Mouse (Mus musculus) spleen, adult 2 months (tissue): ENCODE data around the gene Slc35e2. TPM values are rescaled to one million over a fixed set of nuclear protein-coding genes. Genes with fewer than 3 reads are reported as not detected.

ENCODE experiments used
- DNase-seq, 2 experiments: peaks; one replicate each; pipeline versions ENCODE4 v3.0.0 to v3.0.0-alpha.2; 2012 to 2021; ENCODE audit warnings: low spot score in 2 of 2, low read depth in 1 of 2
- H3K27ac ChIP-seq: fragments of 200-500 bp; 2 replicates; pipeline ENCODE4 v1.5.1; 2012; ENCODE audit warnings: low read length, inconsistent platforms; ENCODE audit not compliant: insufficient read depth
- H3K27me3 ChIP-seq: fragments of 200-500 bp; 2 replicates; pipeline ENCODE4 v1.6.1; 2012; ENCODE audit warnings: mild to moderate bottlenecking, moderate library complexity, low read length, inconsistent platforms; ENCODE audit not compliant: control insufficient read depth, insufficient read depth
- H3K36me3 ChIP-seq: fragments of 200-500 bp; 2 replicates; pipeline ENCODE4 v1.6.1; 2012; ENCODE audit warnings: mild to moderate bottlenecking, low read length, inconsistent platforms; ENCODE audit not compliant: control insufficient read depth, insufficient read depth
- H3K4me1 ChIP-seq: fragments of 200-500 bp; 2 replicates; pipeline ENCODE4 v1.6.1; 2011; ENCODE audit warnings: inconsistent platforms; ENCODE audit not compliant: control insufficient read depth, insufficient read depth, insufficient read length
- H3K4me3 ChIP-seq: fragments of 200-500 bp; 2 replicates; pipeline ENCODE4 v1.5.1; 2011; ENCODE audit warnings: mild to moderate bottlenecking, inconsistent platforms; ENCODE audit not compliant: insufficient read depth, insufficient read length; ENCODE audit errors: extremely low read depth
- CTCF ChIP-seq: fragments of 200-500 bp; IDR thresholded peaks from 2 replicates; pipeline ENCODE4 v1.5.1; 2011; ENCODE audit warnings: mild to moderate bottlenecking, inconsistent platforms; ENCODE audit not compliant: insufficient read depth, insufficient read length, insufficient replicate concordance; ENCODE audit errors: extremely low read depth
- POLR2A ChIP-seq: fragments of 200-500 bp; IDR thresholded peaks from 2 replicates; pipeline ENCODE4 v1.6.1; 2011; ENCODE audit warnings: low read depth, low read length, inconsistent platforms
- WGBS: fragments of 180-500 bp; shearing (Covaris S2); methylation state at CpG from one replicate; pipeline ENCODE4 v1.1.7; 2018; 5-methylcytosine and 5-hydroxymethylcytosine counted together
- polyA plus RNA-seq: library from polyadenylated mRNA; depleted of rRNA; stranded (reverse); fragments of >200 nt; gene quantifications from 2 replicates; pipeline ENCODE4 v1.2.3, GENCODE M21; 2012; rRNA removed

The Slc35e2 gene
- 6.2 and 7.1 TPM in 2 replicates for polyA plus RNA-seq

DNA sequence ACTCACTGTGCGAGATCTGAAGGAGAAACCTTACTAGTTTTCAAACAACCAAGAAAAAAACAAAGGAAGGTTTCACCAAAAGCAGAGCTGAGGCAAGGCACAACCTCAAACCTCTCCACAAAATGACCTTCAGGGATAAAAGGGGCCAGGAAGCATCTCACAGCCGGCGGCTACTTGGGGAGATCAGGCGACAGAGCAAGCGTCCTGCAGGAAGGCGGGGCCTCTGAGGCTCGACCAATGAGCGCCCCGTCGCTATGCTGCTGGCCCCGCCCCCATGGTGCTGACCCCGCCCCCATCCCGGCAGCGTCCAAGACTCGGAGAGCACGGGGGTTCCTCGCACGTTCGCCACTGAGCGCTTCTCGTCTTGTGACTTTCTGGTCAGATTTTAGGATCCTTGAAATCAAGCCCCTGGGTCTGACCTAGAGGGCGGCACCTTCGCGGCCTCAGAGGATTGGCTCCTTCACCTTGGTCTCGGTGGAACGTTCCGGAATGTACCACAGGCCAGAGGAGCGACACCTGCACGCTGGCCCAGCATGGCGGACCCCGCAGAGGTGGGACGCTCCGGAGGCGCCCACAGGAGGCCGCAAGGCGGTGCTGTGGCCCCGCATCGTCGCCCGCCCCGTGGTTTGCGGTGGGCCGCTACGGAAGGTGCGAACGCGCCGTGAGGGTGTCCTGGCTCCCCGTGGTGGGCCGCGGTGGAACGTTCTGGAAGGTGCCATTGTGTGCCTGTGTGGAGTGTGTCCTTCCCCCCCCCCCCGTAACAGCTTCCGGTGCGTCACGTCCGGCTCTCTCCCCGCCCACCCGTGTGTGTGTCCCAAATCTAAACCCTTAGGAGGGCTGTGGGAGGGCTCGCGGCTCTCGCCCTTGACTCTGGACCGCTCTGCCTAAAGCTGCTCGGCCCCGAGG is at the start of gene Slc35e2:
Slc35e2 (plus strand) TSS at position 326 of the 906 bp plus-strand sequence.
- Histone ChIP-seq H3K36me3 (no peaks in the 10 kb centered on the region), H3K4me3 (peak within 1 kb of the TSS; percentile 82), H3K27me3 (no peaks in the 10 kb centered on the region), H3K4me1 (no peaks in the 10 kb centered on the region), H3K27ac (peak within 1 kb of the TSS; percentile 99)
- peak; percentile 83 to 89 for DNase-seq
- TF ChIP-seq CTCF: no peak
- peak; percentile 43; the same call in 1 of the 2 replicates for TF ChIP-seq POLR2A
- WGBS: 0% methylated on average over 65 of the region's 65 CpGs

- Histone ChIP-seq H3K27ac (no peak overlapping the region), H3K27me3 (no peaks in the 10 kb centered on the region), H3K36me3 (peaks cover 27% of the 10 kb centered on the region), H3K4me3 (no peak overlapping the region), H3K4me1 (peaks cover 3% of the 10 kb centered on the region; the same call in 1 of the 2 replicates)
- no peak for DNase-seq
- WGBS: 89% methylated on average over 6 of the region's 6 CpGs
- TF ChIP-seq CTCF (no peak), POLR2A (no peak)
Measured at GRCm38 (mm10) chr4:155552917-155553532, 48.2 kb upstream of the Slc35e2 start.

- H3K27ac ChIP-seq: no peak overlapping the region
- H3K36me3 ChIP-seq: peaks cover 32% of the 10 kb centered on the region
- no peak for DNase-seq
- H3K4me1 ChIP-seq: peaks cover 10% of the 10 kb centered on the region; the same call in 1 of the 2 replicates
- H3K27me3 ChIP-seq: no peaks in the 10 kb centered on the region
- WGBS: 80% methylated on average over 4 of the region's 4 CpGs
- TF ChIP-seq CTCF: no peak
- TF ChIP-seq POLR2A: no peak
- no peak overlapping the region for H3K4me3 ChIP-seq
Measured at GRCm38 (mm10) chr4:155554880-155555279, 46.3 kb upstream of the Slc35e2 start.

- 80% methylated on average over 1 of the region's 1 CpGs for WGBS
- Histone ChIP-seq H3K27ac (no peak overlapping the region), H3K4me3 (no peak overlapping the region), H3K27me3 (no peaks in the 10 kb centered on the region), H3K36me3 (peaks cover 33% of the 10 kb centered on the region), H3K4me1 (peaks cover 10% of the 10 kb centered on the region; the same call in 1 of the 2 replicates)
- TF ChIP-seq POLR2A (no peak), CTCF (no peak)
- DNase-seq: no peak
Measured at GRCm38 (mm10) chr4:155555464-155555863, 45.8 kb upstream of the Slc35e2 start.

- Histone ChIP-seq H3K36me3 (peaks cover 20% of the 10 kb centered on the region), H3K27ac (peak overlapping the region; percentile 72), H3K4me1 (peaks cover 28% of the 10 kb centered on the region), H3K4me3 (no peak overlapping the region), H3K27me3 (no peaks in the 10 kb centered on the region)
- DNase-seq: peak in 1 of 2 experiments; percentile 25
- TF ChIP-seq CTCF (no peak), POLR2A (no peak)
- WGBS: 7% methylated on average over 6 of the region's 6 CpGs
Measured at GRCm38 (mm10) chr4:155559454-155559853, 41.8 kb upstream of the Slc35e2 start.

- H3K36me3 ChIP-seq: peaks cover 10% of the 10 kb centered on the region
- peak overlapping the region; percentile 93 for H3K27ac ChIP-seq
- no peak for TF ChIP-seq CTCF
- no peak for TF ChIP-seq POLR2A
- no peaks in the 10 kb centered on the region for H3K27me3 ChIP-seq
- no peak overlapping the region for H3K4me3 ChIP-seq
- no peak for DNase-seq
- H3K4me1 ChIP-seq: peaks cover 31% of the 10 kb centered on the region
- 73% methylated on average over 2 of the region's 2 CpGs for WGBS
Measured at GRCm38 (mm10) chr4:155560932-155561331, 40.3 kb upstream of the Slc35e2 start.
